Mouse (Mus musculus): Measurements from ENCODE around the gene Arl15. TPM values are rescaled to one million over a fixed set of nuclear protein-coding genes. Genes with fewer than 3 reads are reported as not detected.

The Arl15 gene
- polyA plus RNA-seq, 1 experiment from 2014 or later, result 18.2 TPM

- Histone ChIP-seq H3K27ac (ENCODE audit: low read depth, low read length) (no peak overlapping the region), H3K4me1 (ENCODE audit: control insufficient read depth, insufficient read depth, low read length) (peaks cover 5% of the 10 kb centered on the region; the same call in 1 of the 2 replicates), H3K9ac (ENCODE audit: low read depth, low read length) (no peak overlapping the region), H3K36me3 (ENCODE audit: control insufficient read depth, insufficient read depth, low read length) (no peaks in the 10 kb centered on the region), H3K27me3 (ENCODE audit: control insufficient read depth, insufficient read depth, low read length) (no peaks in the 10 kb centered on the region), H3K4me3 (ENCODE audit: low read length) (no peak overlapping the region), H3K4me2 (replicated peaks; ENCODE audit: low read depth, low read length) (no peak overlapping the region), H3K9me3 (ENCODE audit: control insufficient read depth, low read length) (no peaks in the 10 kb centered on the region)
- no peak for ATAC-seq (ENCODE audit: low FRiP score, low TSS enrichment)
- 54% methylated on average over 10 of the region's 10 CpGs for WGBS
Measured at GRCm38 (mm10) chr13:114048071-114048470, 253.8 kb downstream of the Arl15 start.

- Histone ChIP-seq H3K4me3 (ENCODE audit: low read length) (no peak overlapping the region), H3K36me3 (ENCODE audit: control insufficient read depth, insufficient read depth, low read length) (no peaks in the 10 kb centered on the region), H3K4me1 (ENCODE audit: control insufficient read depth, insufficient read depth, low read length) (peaks cover 5% of the 10 kb centered on the region; the same call in 1 of the 2 replicates), H3K9ac (ENCODE audit: low read depth, low read length) (no peak overlapping the region), H3K4me2 (replicated peaks; ENCODE audit: low read depth, low read length) (no peak overlapping the region), H3K9me3 (ENCODE audit: control insufficient read depth, low read length) (no peaks in the 10 kb centered on the region), H3K27me3 (ENCODE audit: control insufficient read depth, insufficient read depth, low read length) (no peaks in the 10 kb centered on the region), H3K27ac (ENCODE audit: low read depth, low read length) (no peak overlapping the region)
- 67% methylated on average over 3 of the region's 3 CpGs for WGBS
- no peak for ATAC-seq (ENCODE audit: low FRiP score, low TSS enrichment)
Measured at GRCm38 (mm10) chr13:114048688-114049087, 254.4 kb downstream of the Arl15 start.

- no peak for ATAC-seq (ENCODE audit: low FRiP score, low TSS enrichment)
- Histone ChIP-seq H3K27me3 (ENCODE audit: control insufficient read depth, insufficient read depth, low read length) (no peaks in the 10 kb centered on the region), H3K4me2 (replicated peaks; ENCODE audit: low read depth, low read length) (no peak overlapping the region), H3K4me1 (ENCODE audit: control insufficient read depth, insufficient read depth, low read length) (peaks cover 5% of the 10 kb centered on the region; the same call in 1 of the 2 replicates), H3K4me3 (ENCODE audit: low read length) (no peak overlapping the region), H3K9me3 (ENCODE audit: control insufficient read depth, low read length) (no peaks in the 10 kb centered on the region), H3K9ac (ENCODE audit: low read depth, low read length) (no peak overlapping the region), H3K36me3 (ENCODE audit: control insufficient read depth, insufficient read depth, low read length) (no peaks in the 10 kb centered on the region), H3K27ac (ENCODE audit: low read depth, low read length) (no peak overlapping the region)
- 31% methylated on average over 9 of the region's 9 CpGs for WGBS
Measured at GRCm38 (mm10) chr13:114051151-114051850, 257.0 kb downstream of the Arl15 start.

GRCm38 (mm10) chr13:114052426-114053205 is 258.3 kb downstream of the Arl15 start:
- H3K4me1 ChIP-seq (ENCODE audit: control insufficient read depth, insufficient read depth, low read length), result peaks cover 5% of the 10 kb centered on the region; the same call in 1 of the 2 replicates
- no peak; the same call in 1 of the 2 replicates for ATAC-seq (ENCODE audit: low FRiP score, low TSS enrichment)
- no peak overlapping the region for H3K4me3 ChIP-seq (ENCODE audit: low read length)
- H3K9ac ChIP-seq (ENCODE audit: low read depth, low read length), result no peak overlapping the region
- 54% methylated on average over 15 of the region's 15 CpGs for WGBS
- no peak overlapping the region for H3K27ac ChIP-seq (ENCODE audit: low read depth, low read length)
- H3K4me2 ChIP-seq (replicated peaks; ENCODE audit: low read depth, low read length), result no peak overlapping the region
- no peaks in the 10 kb centered on the region for H3K27me3 ChIP-seq (ENCODE audit: control insufficient read depth, insufficient read depth, low read length)
- H3K9me3 ChIP-seq (ENCODE audit: control insufficient read depth, low read length), result no peaks in the 10 kb centered on the region
- no peaks in the 10 kb centered on the region for H3K36me3 ChIP-seq (ENCODE audit: control insufficient read depth, insufficient read depth, low read length)

GRCm38 (mm10) chr13:114053261-114053660 is 259.0 kb downstream of the Arl15 start:
- WGBS, result 98% methylated on average over 2 of the region's 2 CpGs
- H3K4me1 ChIP-seq (ENCODE audit: control insufficient read depth, insufficient read depth, low read length), result peaks cover 5% of the 10 kb centered on the region; the same call in 1 of the 2 replicates
- no peaks in the 10 kb centered on the region for H3K36me3 ChIP-seq (ENCODE audit: control insufficient read depth, insufficient read depth, low read length)
- H3K27me3 ChIP-seq (ENCODE audit: control insufficient read depth, insufficient read depth, low read length), result no peaks in the 10 kb centered on the region
- H3K4me2 ChIP-seq (replicated peaks; ENCODE audit: low read depth, low read length), result no peak overlapping the region
- H3K4me3 ChIP-seq (ENCODE audit: low read length), result no peak overlapping the region
- no peak for ATAC-seq (ENCODE audit: low FRiP score, low TSS enrichment)
- no peaks in the 10 kb centered on the region for H3K9me3 ChIP-seq (ENCODE audit: control insufficient read depth, low read length)
- H3K27ac ChIP-seq (ENCODE audit: low read depth, low read length), result no peak overlapping the region
- no peak overlapping the region for H3K9ac ChIP-seq (ENCODE audit: low read depth, low read length)

GRCm38 (mm10) chr13:114055686-114056085 is 261.4 kb downstream of the Arl15 start:
- H3K4me3 ChIP-seq (ENCODE audit: low read length), result no peak overlapping the region
- no peaks in the 10 kb centered on the region for H3K27me3 ChIP-seq (ENCODE audit: control insufficient read depth, insufficient read depth, low read length)
- H3K9ac ChIP-seq (ENCODE audit: low read depth, low read length), result no peak overlapping the region
- ATAC-seq (ENCODE audit: low FRiP score, low TSS enrichment), result no peak
- no peaks in the 10 kb centered on the region for H3K36me3 ChIP-seq (ENCODE audit: control insufficient read depth, insufficient read depth, low read length)
- no peak overlapping the region for H3K4me2 ChIP-seq (replicated peaks; ENCODE audit: low read depth, low read length)
- H3K27ac ChIP-seq (ENCODE audit: low read depth, low read length), result no peak overlapping the region
- WGBS, result 83% methylated on average over 9 of the region's 9 CpGs
- H3K9me3 ChIP-seq (ENCODE audit: control insufficient read depth, low read length), result no peaks in the 10 kb centered on the region
- peaks cover 5% of the 10 kb centered on the region; the same call in 1 of the 2 replicates for H3K4me1 ChIP-seq (ENCODE audit: control insufficient read depth, insufficient read depth, low read length)

- Histone ChIP-seq H3K9ac (ENCODE audit: low read depth, low read length) (no peak overlapping the region), H3K27me3 (ENCODE audit: control insufficient read depth, insufficient read depth, low read length) (no peaks in the 10 kb centered on the region), H3K4me1 (ENCODE audit: control insufficient read depth, insufficient read depth, low read length) (no peaks in the 10 kb centered on the region), H3K4me3 (ENCODE audit: low read length) (no peak overlapping the region), H3K27ac (ENCODE audit: low read depth, low read length) (no peak overlapping the region), H3K9me3 (ENCODE audit: control insufficient read depth, low read length) (no peaks in the 10 kb centered on the region), H3K4me2 (replicated peaks; ENCODE audit: low read depth, low read length) (no peak overlapping the region), H3K36me3 (ENCODE audit: control insufficient read depth, insufficient read depth, low read length) (no peaks in the 10 kb centered on the region)
- no peak for ATAC-seq (ENCODE audit: low FRiP score, low TSS enrichment)
- 62% methylated on average over 6 of the region's 6 CpGs for WGBS
Measured at GRCm38 (mm10) chr13:114060258-114060657, 266.0 kb downstream of the Arl15 start.

GRCm38 (mm10) chr13:114061234-114061633 is 266.9 kb downstream of the Arl15 start:
- Histone ChIP-seq H3K27ac (ENCODE audit: low read depth, low read length) (no peak overlapping the region), H3K9ac (ENCODE audit: low read depth, low read length) (no peak overlapping the region), H3K27me3 (ENCODE audit: control insufficient read depth, insufficient read depth, low read length) (no peaks in the 10 kb centered on the region), H3K4me2 (replicated peaks; ENCODE audit: low read depth, low read length) (no peak overlapping the region), H3K4me3 (ENCODE audit: low read length) (no peak overlapping the region), H3K36me3 (ENCODE audit: control insufficient read depth, insufficient read depth, low read length) (no peaks in the 10 kb centered on the region), H3K9me3 (ENCODE audit: control insufficient read depth, low read length) (no peaks in the 10 kb centered on the region), H3K4me1 (ENCODE audit: control insufficient read depth, insufficient read depth, low read length) (no peaks in the 10 kb centered on the region)
- 92% methylated on average over 7 of the region's 7 CpGs for WGBS
- ATAC-seq (ENCODE audit: low FRiP score, low TSS enrichment), result no peak

- Histone ChIP-seq H3K9me3 (ENCODE audit: control insufficient read depth, low read length) (no peaks in the 10 kb centered on the region), H3K36me3 (ENCODE audit: control insufficient read depth, insufficient read depth, low read length) (no peaks in the 10 kb centered on the region), H3K4me1 (ENCODE audit: control insufficient read depth, insufficient read depth, low read length) (no peaks in the 10 kb centered on the region), H3K4me3 (ENCODE audit: low read length) (no peak overlapping the region), H3K27ac (ENCODE audit: low read depth, low read length) (no peak overlapping the region), H3K27me3 (ENCODE audit: control insufficient read depth, insufficient read depth, low read length) (no peaks in the 10 kb centered on the region), H3K9ac (ENCODE audit: low read depth, low read length) (no peak overlapping the region), H3K4me2 (replicated peaks; ENCODE audit: low read depth, low read length) (no peak overlapping the region)
- 93% methylated on average over 9 of the region's 9 CpGs for WGBS
- ATAC-seq (ENCODE audit: low FRiP score, low TSS enrichment), result no peak
Measured at GRCm38 (mm10) chr13:114064069-114064468, 269.8 kb downstream of the Arl15 start.
